Mouse (Mus musculus) cerebellum, postnatal 4 days (tissue): ENCODE measurements around the gene 4931409K22Rik.
A peak's percentile ranks its signal among the peaks of the same experiment; 100 is the strongest.
"Not testable (repeated sequence)": the region's sequence is repeated elsewhere in the genome, so short reads cannot be mapped to it uniquely, and the experiment has no call there.

Experiments used
- DNase-seq, 2 experiments: peaks; one replicate each; pipeline ENCODE4 v3.0.0; 2022; ENCODE audit warnings: low spot score in 2 of 2, mixed read lengths in 1 of 2

Gene 4931409K22Rik

GRCm38 (mm10) chr5:24593230-24593629 lies 36.6 kb upstream of the 4931409K22Rik start:
- no peak for DNase-seq

- no peak for DNase-seq
These were observed 36.0 kb upstream of the 4931409K22Rik start for GRCm38 (mm10) chr5:24592471-24593160.

- peak in 1 of 2 experiments; percentile 9 for DNase-seq
These were observed 35.3 kb upstream of the 4931409K22Rik start for GRCm38 (mm10) chr5:24591796-24592470.

- peak in 1 of 2 experiments; percentile 16 for DNase-seq
These were observed 34.7 kb upstream of the 4931409K22Rik start for GRCm38 (mm10) chr5:24591268-24591721.

GRCm38 (mm10) chr5:24589511-24590500 lies 33.2 kb upstream of the 4931409K22Rik start:
- no peak for DNase-seq

- no peak for DNase-seq
These were observed 30.6 kb upstream of the 4931409K22Rik start for GRCm38 (mm10) chr5:24587200-24587577.

GRCm38 (mm10) chr5:24586547-24587199 lies 30.1 kb upstream of the 4931409K22Rik start, which contains the start of gene Chpf2:
Chpf2 (plus strand) TSS chr5:24586741.
- DNase-seq, result peak; percentile 64 to 76

- no peak for DNase-seq
These were observed 29.5 kb upstream of the 4931409K22Rik start for GRCm38 (mm10) chr5:24586106-24586505.

- no peak for DNase-seq
These were observed 21.7 kb upstream of the 4931409K22Rik start for GRCm38 (mm10) chr5:24578109-24578963.

GRCm38 (mm10) chr5:24577183-24577929 lies 20.7 kb upstream of the 4931409K22Rik start, which contains the start of gene Abcf2:
Abcf2 (minus strand) TSS chr5:24577467.
- DNase-seq, result peak; percentile 99 to 100

- no peak for DNase-seq
These were observed 20.2 kb upstream of the 4931409K22Rik start for GRCm38 (mm10) chr5:24576801-24577182.

GRCm38 (mm10) chr5:24575948-24576347 lies 19.3 kb upstream of the 4931409K22Rik start:
- no peak for DNase-seq

GRCm38 (mm10) chr5:24555335-24555734 lies 1.3 kb downstream of the 4931409K22Rik start:
- not testable (repeated sequence) for DNase-seq

GRCm38 (mm10) chr5:24553621-24554244 lies 2.9 kb downstream of the 4931409K22Rik start:
- DNase-seq, result no peak

- no peak for DNase-seq
These were observed 5.3 kb downstream of the 4931409K22Rik start for GRCm38 (mm10) chr5:24551317-24551688.

- peak; percentile 51 for DNase-seq
These were observed 5.9 kb downstream of the 4931409K22Rik start for GRCm38 (mm10) chr5:24550598-24551316.

- no peak for DNase-seq
These were observed 14.0 kb downstream of the 4931409K22Rik start for GRCm38 (mm10) chr5:24542643-24543042.

- DNase-seq, result no peak
These were observed 15.5 kb downstream of the 4931409K22Rik start for GRCm38 (mm10) chr5:24541144-24541569.
